Mouse (Mus musculus): Measurements from ENCODE around the gene Lhfp.

The Lhfp gene

DNA sequence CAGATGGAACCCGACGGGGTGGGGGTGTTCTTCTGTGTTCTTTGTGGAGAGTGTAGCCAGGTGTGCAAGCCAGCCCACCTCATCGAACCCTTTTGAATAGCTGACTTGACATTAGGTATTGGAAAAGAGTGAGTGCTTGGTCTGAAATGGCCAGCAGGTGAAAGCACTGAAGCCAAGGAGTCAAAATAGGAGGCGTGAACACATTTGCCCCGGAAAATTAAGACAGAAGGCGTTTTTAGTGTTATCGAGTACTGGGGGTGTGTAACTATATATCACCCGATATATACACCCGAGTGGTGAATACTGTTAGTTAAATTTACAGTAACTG, 876 bp downstream of the Lhfp start:
- no peak for DNase-seq (ENCODE audit: low spot score in 2 of 2)

DNA sequence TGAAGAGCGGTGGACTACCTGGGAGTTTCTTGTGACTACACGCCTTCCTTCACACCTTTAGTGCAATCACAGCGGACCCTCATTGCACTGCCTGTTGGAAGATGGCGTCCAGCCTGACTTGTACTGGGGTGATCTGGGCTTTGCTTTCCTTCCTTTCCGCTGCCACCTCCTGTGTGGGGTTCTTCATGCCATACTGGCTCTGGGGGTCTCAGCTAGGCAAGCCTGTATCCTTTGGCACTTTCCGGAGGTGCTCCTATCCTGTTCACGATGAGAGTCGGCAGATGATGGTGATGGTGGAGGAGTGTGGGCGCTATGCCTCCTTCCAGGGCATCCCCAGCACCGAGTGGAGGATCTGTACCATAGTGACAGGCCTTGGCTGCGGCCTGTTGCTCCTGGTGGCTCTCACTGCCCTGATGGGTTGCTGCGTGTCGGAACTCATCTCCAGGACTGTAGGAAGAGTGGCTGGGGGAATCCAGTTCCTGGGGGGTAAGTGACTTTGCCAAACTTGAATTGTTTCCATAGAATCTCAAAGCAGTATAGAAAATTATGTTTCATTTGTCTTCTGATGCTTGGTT, 2.0 kb downstream of the Lhfp start:
- no peak for DNase-seq (ENCODE audit: low spot score in 2 of 2)

DNA sequence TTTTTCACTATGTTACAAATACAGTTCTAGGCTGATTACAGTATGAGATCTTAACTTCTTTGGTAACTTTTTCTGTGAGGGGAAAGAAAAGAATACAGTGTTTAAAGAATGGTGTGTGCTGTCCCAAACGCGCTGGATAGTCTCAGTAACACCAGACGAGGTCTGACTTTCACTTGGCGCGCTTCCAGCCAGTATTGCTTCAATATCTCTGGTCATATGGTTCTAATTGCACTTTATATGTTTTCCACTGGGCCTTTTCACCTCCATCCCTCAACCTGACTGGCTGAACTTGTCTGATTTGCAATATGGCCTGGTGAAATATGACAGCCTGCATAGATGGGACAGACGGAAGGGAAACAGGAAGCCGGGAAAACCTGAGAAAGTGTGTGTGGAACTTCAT, 2.9 kb downstream of the Lhfp start:
- no peak for DNase-seq (ENCODE audit: low spot score in 2 of 2)

DNA sequence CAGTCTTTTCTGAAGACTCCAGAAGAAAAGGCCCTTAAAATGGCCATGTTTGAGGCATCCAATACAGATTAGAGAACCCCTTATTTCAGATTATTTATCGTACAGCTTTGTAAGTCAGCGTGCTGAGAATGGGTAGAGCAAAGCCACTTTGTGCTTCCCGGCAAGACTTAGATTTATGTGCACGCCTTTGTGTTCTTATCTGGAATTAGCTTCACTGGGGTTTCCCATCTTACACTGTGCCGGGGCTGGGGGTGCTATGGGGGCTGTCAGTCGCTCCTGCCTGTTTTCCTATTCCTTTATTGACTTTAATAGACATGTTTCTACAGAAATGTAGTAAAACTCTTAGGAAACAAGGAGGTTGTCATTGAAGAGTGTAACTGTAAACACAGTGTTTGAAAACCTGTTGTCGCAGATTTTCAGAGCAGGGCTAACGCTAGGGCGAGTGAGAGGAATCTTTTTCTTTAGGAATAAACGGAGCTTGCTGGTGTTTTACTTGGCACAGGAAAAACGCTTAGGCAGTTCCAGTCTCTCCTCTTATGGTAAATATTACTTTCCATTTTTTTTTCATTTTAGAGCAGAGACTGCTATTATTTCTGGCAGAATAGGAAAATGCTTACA, 3.5 kb downstream of the Lhfp start:
- no peak for DNase-seq (ENCODE audit: low spot score in 2 of 2)

DNA sequence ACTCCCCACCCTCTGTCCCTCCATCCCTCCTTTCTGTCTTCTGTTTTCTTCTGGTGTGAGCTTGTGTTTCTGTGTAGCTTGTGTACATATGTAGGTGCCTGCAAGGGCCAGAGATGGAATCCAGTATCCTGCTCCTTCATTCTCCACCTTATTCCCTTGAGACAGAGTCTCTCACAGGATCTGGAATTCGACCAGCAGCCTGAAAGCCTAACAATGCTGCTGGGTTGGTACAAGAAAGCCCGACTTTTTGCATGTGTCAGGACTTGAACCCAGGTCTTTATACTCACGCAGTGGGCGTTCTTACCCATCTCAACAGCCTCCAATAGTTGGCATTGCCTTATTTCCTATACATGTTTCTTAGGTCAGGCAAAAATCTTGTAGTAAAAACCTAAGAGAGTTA, 4.4 kb downstream of the Lhfp start:
- DNase-seq (ENCODE audit: low spot score in 2 of 2): no peak

DNA sequence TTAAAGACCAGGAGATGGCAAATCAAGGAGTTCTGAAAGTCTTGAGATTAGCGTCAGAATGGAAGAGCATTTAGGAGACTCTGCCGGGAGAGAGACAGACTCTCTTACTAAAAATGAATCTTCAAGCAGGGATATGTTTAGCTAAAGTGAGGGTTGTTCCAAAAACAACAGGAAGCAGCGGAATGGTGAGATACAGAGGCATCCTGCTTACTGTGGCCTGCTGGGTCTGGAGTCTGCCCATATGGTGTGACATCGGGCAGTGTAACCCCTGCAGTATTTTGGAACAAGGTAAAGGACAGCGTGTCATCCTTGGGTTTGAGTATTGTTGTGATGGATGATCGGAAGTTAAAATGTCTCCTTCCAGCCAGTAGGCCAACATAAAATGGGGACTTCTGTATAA, 5.0 kb downstream of the Lhfp start:
- DNase-seq (ENCODE audit: low spot score in 2 of 2): no peak

DNA sequence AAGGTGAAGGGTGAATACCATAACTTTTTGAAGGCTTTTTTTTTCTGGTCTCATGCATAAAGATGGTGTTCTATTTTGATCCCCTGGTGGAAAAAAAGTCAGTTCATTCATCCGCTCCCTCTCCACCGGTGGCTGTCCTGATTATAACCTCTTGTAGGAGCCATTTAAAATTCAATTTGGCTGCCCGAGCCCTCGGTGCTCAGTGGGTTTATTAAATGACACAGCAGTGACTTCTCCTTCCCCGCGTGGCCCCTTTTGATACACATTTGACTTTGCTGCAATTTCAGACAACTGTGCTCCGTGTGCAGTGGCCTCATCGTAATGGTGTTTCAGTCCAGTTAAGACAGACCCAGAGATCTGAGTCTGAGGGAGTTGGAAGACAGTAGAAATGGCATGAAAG, 11.1 kb downstream of the Lhfp start:
- DNase-seq (ENCODE audit: low spot score in 2 of 2): no peak

DNA sequence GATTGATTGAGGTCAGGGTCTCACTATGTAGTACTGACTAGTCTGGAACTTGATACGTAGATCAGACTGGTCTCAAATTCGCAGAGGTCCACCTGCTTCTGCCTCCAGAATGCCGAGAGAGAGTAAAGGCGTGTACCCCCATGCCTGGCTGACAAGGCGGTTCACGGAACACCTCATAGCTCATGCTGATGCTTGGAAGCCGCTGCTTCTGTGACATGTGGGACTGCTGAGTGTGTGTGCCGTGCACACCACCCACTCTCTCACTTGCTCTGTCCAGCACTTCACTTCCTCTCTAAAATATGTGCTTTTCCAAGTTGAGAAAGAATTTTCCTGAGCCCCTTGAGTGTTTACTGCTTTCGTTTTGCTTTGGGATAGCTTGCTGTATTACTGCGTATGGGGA, 15.1 kb downstream of the Lhfp start:
- no peak for DNase-seq (ENCODE audit: low spot score in 2 of 2)

DNA sequence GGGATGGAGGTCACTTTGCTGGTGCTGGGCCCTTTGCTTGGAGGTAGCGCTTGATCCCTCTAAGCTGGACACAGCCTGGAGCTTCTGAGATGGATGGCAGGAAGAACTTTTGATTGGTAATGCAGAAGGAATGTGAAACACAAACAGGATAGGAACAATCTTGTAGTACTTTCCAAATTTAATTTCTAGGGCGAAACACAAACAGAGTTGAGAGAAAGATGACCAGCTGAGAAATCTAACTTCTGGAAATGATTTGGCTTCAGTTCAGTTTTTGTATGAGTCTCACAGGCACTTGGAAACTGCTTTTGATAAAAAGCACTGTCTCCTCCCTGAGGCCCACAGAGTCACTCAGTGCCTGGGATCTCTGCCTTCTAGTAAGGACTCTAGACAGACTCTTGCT, 18.6 kb downstream of the Lhfp start:
- DNase-seq (ENCODE audit: low spot score in 2 of 2): no peak

DNA sequence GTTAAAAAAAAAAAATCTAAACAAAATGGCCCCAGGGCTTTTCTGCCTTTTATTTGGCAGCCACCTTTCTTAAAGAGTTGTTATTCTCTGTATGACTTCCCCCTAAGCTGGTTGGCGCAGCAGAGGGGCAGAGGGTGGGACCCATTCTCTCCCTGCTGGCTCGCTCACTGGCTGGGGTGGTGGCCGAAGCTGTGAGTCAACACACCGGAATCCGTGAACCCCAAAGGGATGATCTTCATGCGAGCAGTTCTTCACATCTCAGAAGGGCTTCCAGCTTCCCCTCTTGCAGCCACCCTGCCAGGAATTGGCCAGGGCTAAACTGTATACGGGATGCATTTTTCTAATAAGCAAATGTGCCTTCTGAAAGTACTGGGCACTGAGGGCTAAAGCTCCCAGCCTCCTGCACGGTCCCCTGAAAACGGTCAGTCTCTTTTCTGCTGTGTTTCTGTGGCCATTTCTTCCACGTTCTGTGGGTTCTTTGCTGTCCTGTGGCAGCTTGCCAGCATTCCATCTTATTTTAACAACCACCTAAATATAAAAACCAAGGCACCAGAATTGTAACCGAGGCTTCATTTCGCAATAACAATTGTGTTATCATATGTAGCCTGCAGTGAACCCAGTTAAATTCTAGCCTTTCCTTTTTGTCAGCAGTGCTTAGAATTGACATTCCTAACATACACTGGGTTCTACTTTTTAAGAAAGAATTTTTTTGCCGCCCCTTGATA, 22.3 kb downstream of the Lhfp start:
- DNase-seq (ENCODE audit: low spot score in 2 of 2): no peak

DNA sequence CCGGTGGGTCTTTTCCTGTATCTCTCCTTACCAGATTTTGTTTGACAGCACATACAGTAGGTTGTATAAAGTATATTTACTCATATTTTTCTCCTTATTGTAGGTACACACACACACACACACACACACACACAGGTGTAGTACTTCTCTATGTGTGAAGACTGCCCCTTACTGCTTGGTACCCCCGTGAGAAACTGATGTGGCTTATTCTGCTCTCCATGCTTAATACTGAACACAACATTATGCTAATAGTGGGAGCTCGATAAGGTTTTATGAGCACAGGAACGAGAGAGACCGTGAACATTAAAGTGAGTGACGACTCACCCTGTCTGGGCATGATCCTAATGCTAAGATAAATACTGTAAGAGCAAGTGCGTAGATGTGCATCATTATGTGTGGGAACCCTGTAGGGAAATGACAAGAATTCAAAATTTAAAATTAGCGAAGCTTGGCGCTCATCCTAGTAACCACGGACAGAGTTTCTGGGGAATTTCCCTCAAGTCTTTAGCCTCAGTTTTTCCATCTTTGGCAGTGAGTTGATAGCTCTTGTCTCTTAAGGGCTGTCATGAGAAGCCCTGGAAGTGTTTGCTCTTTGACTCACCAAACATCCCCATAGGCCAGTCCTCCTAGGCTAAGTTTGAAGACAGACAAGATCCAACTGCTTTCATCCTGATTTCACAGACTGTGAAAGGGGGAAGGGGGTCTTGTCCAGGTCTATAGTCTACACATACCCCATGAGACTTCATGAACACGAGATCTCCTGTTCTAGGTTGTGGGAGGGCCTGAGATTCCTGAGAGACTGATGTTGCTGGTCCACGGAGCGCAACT, 24.2 kb downstream of the Lhfp start:
- no peak for DNase-seq (ENCODE audit: low spot score in 2 of 2)

DNA sequence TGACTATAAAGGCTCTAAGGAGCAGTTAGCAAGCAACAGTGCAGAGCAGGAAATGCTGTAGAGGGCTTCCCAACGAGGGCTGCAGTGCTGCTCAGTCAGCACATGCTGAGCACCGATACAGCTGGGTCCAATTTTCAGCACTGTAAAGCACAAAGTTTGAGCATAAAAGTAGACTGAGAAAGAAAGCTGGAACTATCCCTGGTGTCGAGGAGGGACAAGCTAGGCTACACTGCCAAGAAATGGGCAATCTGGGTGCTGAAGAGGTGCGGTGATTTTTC, 24.7 kb downstream of the Lhfp start:
- DNase-seq (ENCODE audit: low spot score in 2 of 2): no peak

DNA sequence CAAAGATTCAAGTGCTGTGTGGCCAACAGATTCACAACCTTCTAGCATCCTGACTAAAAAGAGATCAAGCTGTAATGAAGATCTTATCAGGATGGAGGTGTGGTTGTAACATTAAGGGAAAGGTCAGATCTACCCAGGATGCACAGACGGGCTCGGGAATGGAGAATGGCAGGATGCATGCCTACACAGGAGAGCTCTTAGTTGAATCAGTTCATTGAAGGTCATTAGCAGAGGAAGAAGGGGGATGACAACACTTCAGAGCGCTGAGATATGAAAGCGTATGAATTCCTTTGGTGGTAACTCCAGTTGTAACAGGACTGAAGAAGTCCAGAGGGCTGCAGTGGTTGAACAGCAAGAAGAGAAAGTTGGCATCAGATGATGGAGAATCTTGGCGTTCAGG, 27.1 kb downstream of the Lhfp start:
- DNase-seq (ENCODE audit: low spot score in 2 of 2): no peak

DNA sequence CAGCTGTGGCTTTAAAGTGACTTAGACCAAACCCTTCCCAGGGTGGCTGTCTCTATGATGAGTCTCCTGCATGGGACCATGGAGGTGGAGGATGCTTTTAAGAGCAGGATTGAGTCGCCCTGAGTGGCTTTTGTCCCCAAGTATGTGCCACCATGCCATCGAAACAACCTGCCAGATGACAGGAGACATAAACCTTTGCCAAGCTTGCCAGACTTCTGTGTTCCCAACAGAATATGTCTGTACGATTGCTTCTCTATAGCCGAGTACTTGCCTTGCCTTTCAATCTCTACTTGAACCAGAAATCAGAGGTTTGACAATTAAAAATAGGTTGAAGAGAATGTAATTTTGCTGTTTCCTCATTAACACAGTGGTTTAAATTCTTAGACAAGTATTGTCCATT, 32.9 kb downstream of the Lhfp start:
- no peak for DNase-seq (ENCODE audit: low spot score in 2 of 2)

DNA sequence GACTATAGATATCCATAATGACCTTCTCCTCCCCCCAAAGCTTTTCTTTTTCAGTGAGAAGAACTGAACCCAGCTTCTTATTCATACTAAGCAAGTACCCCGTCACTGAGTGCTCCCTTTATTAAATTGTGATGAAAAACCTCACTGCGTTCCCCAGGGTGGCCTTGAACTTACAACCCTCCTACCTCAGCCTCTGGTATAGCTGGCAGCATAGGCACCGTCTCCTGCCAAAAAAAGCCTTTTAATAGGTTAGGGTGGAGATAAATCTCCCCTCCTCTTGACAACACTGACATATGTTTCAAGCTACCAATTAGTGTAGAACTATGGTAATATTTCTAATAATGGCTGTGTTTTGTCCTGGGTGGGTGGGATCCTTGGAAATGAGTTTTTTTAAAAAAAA, 33.4 kb downstream of the Lhfp start:
- no peak for DNase-seq (ENCODE audit: low spot score in 2 of 2)

DNA sequence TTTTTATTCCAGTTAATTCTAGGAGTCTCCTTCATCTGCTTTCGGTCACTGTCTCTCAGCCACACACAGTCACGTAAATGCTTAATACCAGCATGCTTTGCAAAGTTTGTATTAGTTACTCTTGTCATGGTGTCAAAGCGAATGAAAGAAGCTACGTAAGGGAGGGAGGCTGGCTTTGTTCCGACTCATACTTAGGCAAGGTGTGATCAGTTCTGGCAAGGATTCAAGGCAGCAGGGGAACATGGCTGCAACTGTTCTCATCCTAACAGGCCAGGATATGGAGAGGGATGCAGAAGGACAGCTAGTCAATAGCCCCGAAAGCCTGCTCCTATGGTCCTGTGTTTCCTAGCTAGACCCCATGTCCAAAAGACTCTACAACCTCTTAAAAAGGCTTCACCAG, 39.0 kb downstream of the Lhfp start:
- DNase-seq (ENCODE audit: low spot score in 2 of 2): no peak

DNA sequence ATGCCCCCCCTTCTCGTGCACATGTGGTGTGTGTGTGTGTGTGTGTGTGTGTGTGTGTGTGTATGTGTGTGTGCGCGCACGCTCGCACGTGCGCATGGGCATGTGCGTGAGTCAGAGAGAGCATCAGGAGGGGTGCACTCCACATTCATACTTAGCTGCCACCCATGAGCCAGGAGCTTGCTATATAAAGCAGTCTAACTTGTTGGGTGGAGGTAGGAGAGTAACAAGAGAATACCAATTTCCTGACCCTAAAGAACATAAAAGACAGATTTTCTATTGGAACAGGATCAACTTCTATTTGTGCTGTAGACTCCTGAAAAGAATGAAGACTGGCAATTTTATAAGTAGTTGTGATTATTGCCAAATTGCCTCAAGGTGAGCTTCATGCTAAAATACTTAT, 39.4 kb downstream of the Lhfp start:
- no peak for DNase-seq (ENCODE audit: low spot score in 2 of 2)

DNA sequence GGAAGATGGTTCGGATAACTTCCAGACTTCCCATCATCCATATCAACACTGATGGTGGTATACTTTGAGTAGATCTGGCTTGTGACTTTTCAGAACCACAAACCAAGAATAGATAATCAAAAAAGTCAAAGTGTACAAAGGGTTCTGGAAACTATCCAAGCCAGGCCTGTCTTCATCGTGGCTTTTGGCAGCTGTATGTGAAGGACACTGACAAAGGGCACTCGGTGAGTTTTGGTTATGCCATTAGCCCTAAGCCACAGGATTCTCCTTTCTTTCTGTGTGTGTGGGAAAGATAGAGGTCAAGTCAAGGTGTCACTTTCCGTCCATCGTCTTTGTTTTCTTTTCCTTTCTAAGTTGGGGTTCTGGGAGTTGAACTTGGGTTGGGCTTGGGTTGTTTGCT, 42.4 kb downstream of the Lhfp start:
- DNase-seq (ENCODE audit: low spot score in 2 of 2): no peak

DNA sequence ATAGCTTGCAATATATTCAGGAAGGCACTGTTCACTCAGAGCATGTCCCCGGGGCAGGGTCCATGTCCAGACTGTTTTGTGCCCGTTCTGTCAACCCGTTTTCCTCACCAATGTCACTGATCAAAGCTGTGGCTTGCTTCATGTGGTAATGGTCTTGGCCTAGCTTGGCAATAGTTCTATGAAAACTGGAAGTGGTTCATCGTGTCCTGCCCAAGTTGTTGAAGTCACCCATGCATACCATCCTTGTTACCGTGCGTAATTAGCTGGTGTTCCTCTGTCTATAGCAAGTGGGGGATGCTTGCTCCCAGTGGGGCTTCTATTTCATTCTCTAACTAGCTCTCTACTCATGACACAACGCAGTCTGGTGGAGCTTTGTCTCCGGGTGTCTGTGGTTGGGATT, 43.5 kb downstream of the Lhfp start:
- no peak for DNase-seq (ENCODE audit: low spot score in 2 of 2)

DNA sequence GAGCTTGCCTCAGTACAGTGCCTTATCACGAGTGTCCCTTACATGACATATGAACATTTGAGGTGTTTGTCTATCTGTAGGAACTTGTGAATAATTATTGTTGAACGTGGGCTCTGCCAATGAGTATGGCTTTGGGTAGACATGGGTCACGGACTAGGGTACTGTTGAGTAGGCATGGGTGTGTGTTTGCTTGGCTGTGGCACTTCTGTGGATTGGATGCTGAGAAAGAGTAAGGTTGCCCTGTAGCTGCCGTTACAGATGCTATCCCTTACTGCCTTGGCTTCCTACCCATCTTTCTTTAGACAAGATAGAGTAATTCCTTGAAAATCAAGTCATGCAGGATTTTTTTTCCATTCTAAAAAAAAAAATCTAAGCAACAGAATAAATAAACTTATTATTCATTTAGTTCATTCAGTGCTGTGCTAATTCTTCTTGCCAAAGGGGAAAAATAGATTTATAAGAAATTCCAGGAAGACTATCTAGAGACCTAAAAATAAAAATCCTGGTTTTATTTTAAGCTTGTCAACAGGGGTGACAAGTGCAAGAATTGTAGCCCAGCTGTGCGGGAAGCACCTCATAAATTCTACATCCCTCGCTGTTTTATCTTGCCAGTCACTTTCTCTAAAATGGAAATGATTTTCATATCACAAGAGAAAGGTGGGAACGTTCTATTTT, 45.3 kb downstream of the Lhfp start:
- DNase-seq (ENCODE audit: low spot score in 2 of 2): no peak

DNA sequence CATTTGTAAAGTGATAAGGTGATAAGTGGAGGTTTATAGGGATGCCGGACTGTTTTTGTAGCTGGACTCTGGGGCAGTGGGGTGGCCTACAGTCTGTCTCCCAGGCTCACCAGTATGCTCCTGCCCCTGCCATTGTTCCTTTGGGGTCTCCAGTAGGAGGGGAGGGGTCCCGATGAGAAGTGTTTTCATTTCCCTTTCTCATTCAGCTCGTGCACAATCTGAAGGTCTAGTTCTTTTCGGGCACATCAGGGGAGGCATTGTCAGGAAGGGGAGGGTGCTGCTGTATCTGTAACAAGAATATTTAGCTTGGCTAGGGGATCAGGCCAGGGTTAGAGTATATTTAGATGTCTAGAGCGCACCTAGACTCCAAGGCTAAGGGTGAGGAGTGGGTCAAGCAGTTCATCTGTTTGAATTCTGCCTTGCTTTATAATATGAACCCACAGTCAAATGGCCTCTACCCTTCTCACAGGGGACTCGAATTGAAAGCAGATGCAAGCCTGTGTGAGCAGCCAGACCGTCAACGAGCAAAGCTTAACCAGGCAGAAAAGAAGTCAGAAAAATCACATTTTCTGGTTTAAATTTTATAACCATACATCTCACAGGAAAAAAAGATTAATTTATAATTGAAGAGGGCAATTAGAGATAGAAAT, 46.0 kb downstream of the Lhfp start:
- no peak for DNase-seq (ENCODE audit: low spot score in 2 of 2)

DNA sequence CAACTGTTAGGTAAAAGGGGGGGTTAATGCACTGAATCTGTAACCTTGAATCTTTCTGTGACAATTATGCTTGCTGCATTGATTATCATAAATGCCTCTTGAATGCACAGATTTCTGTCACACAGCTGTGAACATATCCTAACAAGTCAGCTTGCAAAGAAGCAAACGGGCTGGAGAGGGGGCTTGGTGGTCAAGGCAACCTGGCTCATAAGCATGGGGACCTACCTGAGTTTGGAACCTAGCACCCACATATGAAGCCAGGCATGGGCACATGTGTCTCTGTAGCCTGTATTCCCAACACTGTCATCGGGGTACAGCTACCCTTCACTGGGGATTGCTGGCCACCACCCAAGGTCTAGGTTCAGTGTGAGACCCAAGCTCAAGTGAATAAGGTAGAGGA, 48.6 kb downstream of the Lhfp start:
- DNase-seq (ENCODE audit: low spot score in 2 of 2): no peak

Data from frontal cortex, postnatal 14 days (tissue).